Mouse (Mus musculus): Measurements from ENCODE around the gene Pnmal2. TPM values are rescaled to one million over a fixed set of nuclear protein-coding genes. Genes with fewer than 3 reads are reported as not detected.
"Not testable (repeated sequence)": the region's sequence is repeated elsewhere in the genome, so short reads cannot be mapped to it uniquely, and the experiment has no call there.

The Pnmal2 gene
- polyA plus RNA-seq, 1 experiment from 2014 or later = 92.1 TPM

DNA sequence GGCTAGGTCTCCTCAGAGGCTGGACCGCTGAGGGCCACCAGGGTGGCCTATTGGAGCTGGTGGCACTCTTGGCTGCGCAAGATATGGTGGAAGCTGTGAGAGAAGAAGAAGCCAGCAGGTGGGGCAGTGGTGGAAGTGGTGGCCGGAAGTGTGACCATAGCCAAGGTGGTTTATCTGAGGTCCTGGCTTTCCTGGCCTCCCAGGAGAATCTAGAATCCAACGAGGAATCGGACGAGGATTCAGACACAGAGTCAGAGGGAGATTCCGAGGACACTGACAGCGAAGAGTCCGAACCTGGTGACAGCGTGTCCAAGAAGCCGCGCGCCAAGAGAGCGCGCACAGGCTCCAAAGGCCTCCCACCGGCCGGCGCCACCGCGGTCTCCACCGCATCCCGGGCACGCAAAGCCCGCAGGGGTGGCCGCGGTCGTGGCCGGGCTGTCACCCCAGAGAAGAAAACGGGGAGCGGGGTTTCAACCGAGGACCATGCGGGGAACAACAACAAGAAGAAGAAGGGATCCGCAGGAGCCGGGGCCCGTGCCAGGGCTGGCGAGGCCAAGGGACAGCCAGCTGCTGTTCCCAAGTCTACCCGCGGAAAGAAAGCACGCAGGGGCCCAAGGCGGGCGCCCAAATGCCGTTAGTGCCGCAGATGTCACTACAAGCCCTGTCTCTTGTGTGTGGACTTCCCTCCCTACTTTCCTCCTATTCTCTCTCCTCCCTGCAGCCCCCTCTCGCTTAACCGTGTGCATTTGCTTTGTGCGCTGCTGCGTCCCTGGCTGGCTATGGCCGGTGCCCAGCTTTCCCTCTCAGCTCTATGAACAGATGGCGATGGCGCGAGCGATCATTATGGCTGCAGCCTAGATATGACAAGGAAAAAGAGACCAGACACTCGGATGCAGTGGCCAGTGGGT is 2.2 kb downstream of the Pnmal2 start:
- H3K9me3 ChIP-seq (ENCODE audit: control insufficient read depth, low read length) = no peaks in the 10 kb centered on the region
- peaks cover 46% of the 10 kb centered on the region for H3K4me1 ChIP-seq (ENCODE audit: control insufficient read depth, insufficient read depth, low read length)
- no peaks in the 10 kb centered on the region for H3K27me3 ChIP-seq (ENCODE audit: control insufficient read depth, insufficient read depth, low read length)
- H3K4me2 ChIP-seq (ENCODE audit: low read depth, low read length) = peak overlapping the region; percentile 98
- no peak for ATAC-seq (ENCODE audit: low read depth)
- no peaks in the 10 kb centered on the region for H3K36me3 ChIP-seq (ENCODE audit: control insufficient read depth, insufficient read depth, low read length)
- H3K4me3 ChIP-seq (ENCODE audit: low read depth, low read length) = peak overlapping the region; percentile 75
- peak overlapping the region; percentile 86 for H3K9ac ChIP-seq (replicated peaks; ENCODE audit: low read depth, low read length)
- WGBS = 1% methylated on average over 49 of the region's 53 CpGs
- H3K27ac ChIP-seq (ENCODE audit: low read depth, low read length) = peak overlapping the region; percentile 77

GRCm38 (mm10) chr7:16947349-16947895 is 2.9 kb downstream of the Pnmal2 start:
- peak overlapping the region; percentile 98 for H3K4me2 ChIP-seq (ENCODE audit: low read depth, low read length)
- H3K9me3 ChIP-seq (ENCODE audit: control insufficient read depth, low read length) = no peaks in the 10 kb centered on the region
- H3K9ac ChIP-seq (replicated peaks; ENCODE audit: low read depth, low read length) = peak overlapping the region; percentile 86
- H3K4me1 ChIP-seq (ENCODE audit: control insufficient read depth, insufficient read depth, low read length) = peaks cover 46% of the 10 kb centered on the region
- ATAC-seq (ENCODE audit: low read depth) = no peak
- no peaks in the 10 kb centered on the region for H3K27me3 ChIP-seq (ENCODE audit: control insufficient read depth, insufficient read depth, low read length)
- peak overlapping the region; percentile 77 for H3K27ac ChIP-seq (ENCODE audit: low read depth, low read length)
- H3K4me3 ChIP-seq (ENCODE audit: low read depth, low read length) = peak overlapping the region; percentile 75
- H3K36me3 ChIP-seq (ENCODE audit: control insufficient read depth, insufficient read depth, low read length) = no peaks in the 10 kb centered on the region
- 13% methylated on average over 21 of the region's 22 CpGs for WGBS

DNA sequence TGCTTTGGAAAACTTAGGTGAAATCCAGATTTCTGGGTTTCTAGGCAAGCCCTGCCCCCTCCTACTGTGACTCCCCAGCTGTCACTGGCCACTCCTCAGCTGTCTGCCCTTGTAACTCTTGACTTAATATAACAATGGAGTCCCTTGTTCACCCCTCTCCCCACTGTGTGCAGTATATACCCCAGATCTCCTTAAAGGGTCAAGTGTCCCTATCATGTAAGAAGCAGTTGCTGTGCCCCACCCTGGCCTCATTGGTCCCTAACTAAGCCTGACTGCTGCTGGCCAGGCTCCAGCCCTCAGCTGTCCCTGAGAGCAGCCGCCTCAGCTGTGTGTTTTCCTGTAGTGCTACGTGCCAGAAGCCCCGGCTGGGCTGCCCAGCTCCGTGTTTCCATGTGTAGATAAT is 3.5 kb downstream of the Pnmal2 start:
- Histone ChIP-seq H3K36me3 (ENCODE audit: control insufficient read depth, insufficient read depth, low read length) (no peaks in the 10 kb centered on the region), H3K9me3 (ENCODE audit: control insufficient read depth, low read length) (no peaks in the 10 kb centered on the region), H3K27ac (ENCODE audit: low read depth, low read length) (peak overlapping the region; percentile 77), H3K4me1 (ENCODE audit: control insufficient read depth, insufficient read depth, low read length) (peaks cover 45% of the 10 kb centered on the region), H3K27me3 (ENCODE audit: control insufficient read depth, insufficient read depth, low read length) (no peaks in the 10 kb centered on the region), H3K4me3 (ENCODE audit: low read depth, low read length) (peak overlapping the region; percentile 75), H3K4me2 (ENCODE audit: low read depth, low read length) (peak overlapping the region; percentile 98), H3K9ac (replicated peaks; ENCODE audit: low read depth, low read length) (peak overlapping the region; percentile 86)
- ATAC-seq (ENCODE audit: low read depth) = no peak
- 0% methylated on average over 4 of the region's 4 CpGs for WGBS

DNA sequence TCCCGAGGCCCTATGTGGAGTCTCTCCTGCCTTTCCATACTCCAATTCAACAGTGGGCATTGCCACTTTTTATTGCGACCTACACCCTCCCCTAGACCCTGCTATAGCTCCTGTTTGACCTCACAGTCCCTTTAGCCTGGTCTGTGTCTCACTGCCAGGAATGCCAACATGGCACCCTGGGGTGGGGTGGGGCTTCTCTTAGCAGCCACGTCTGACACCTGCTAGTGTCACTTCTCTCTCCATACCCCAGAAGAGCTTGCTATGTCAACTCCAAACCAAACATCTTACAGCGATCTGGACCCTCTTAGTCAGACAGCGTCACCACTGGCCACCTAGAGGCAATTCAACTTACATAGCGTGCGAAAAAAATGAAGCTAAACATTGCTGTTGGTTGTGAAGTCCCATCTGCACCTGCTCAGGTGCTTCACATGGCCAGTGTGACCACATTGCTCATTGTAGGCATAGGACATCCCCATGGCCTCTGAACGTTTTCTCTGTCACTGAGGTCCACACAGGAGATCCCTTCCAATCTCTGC is 4.5 kb downstream of the Pnmal2 start:
- H3K4me3 ChIP-seq (ENCODE audit: low read depth, low read length) = no peak overlapping the region
- H3K27ac ChIP-seq (ENCODE audit: low read depth, low read length) = no peak overlapping the region
- peak overlapping the region; percentile 98; the same call in 1 of the 2 replicates for H3K4me2 ChIP-seq (ENCODE audit: low read depth, low read length)
- no peak for ATAC-seq (ENCODE audit: low read depth)
- WGBS = 55% methylated on average over 8 of the region's 8 CpGs
- H3K27me3 ChIP-seq (ENCODE audit: control insufficient read depth, insufficient read depth, low read length) = no peaks in the 10 kb centered on the region
- no peaks in the 10 kb centered on the region for H3K9me3 ChIP-seq (ENCODE audit: control insufficient read depth, low read length)
- H3K4me1 ChIP-seq (ENCODE audit: control insufficient read depth, insufficient read depth, low read length) = peaks cover 36% of the 10 kb centered on the region
- H3K9ac ChIP-seq (replicated peaks; ENCODE audit: low read depth, low read length) = no peak overlapping the region
- H3K36me3 ChIP-seq (ENCODE audit: control insufficient read depth, insufficient read depth, low read length) = no peaks in the 10 kb centered on the region

GRCm38 (mm10) chr7:16949908-16950841 is 5.7 kb downstream of the Pnmal2 start:
- peak; percentile 57 for ATAC-seq (ENCODE audit: low read depth)
- Histone ChIP-seq H3K36me3 (ENCODE audit: control insufficient read depth, insufficient read depth, low read length) (no peaks in the 10 kb centered on the region), H3K9ac (replicated peaks; ENCODE audit: low read depth, low read length) (peak overlapping the region; percentile 34; the same call in 1 of the 2 replicates), H3K4me3 (ENCODE audit: low read depth, low read length) (peak overlapping the region; percentile 17), H3K27ac (ENCODE audit: low read depth, low read length) (peak overlapping the region; percentile 64), H3K4me1 (ENCODE audit: control insufficient read depth, insufficient read depth, low read length) (peaks cover 33% of the 10 kb centered on the region), H3K9me3 (ENCODE audit: control insufficient read depth, low read length) (no peaks in the 10 kb centered on the region), H3K4me2 (ENCODE audit: low read depth, low read length) (peak overlapping the region; percentile 55), H3K27me3 (ENCODE audit: control insufficient read depth, insufficient read depth, low read length) (no peaks in the 10 kb centered on the region)
- 11% methylated on average over 29 of the region's 29 CpGs for whole genome bisulfite sequencing

GRCm38 (mm10) chr7:16950861-16951635 is 6.6 kb downstream of the Pnmal2 start:
- Histone ChIP-seq H3K4me3 (ENCODE audit: low read depth, low read length) (no peak overlapping the region), H3K9ac (replicated peaks; ENCODE audit: low read depth, low read length) (no peak overlapping the region)
- 26% methylated on average over 18 of the region's 18 CpGs for WGBS

GRCm38 (mm10) chr7:16953776-16954175 is 9.3 kb downstream of the Pnmal2 start:
- not testable (repeated sequence) for H3K36me3 ChIP-seq (ENCODE audit: control insufficient read depth, insufficient read depth, low read length); H3K4me3 ChIP-seq (ENCODE audit: low read depth, low read length); ATAC-seq (ENCODE audit: low read depth); H3K9me3 ChIP-seq (ENCODE audit: control insufficient read depth, low read length); H3K9ac ChIP-seq (replicated peaks; ENCODE audit: low read depth, low read length); H3K27ac ChIP-seq (ENCODE audit: low read depth, low read length); H3K4me2 ChIP-seq (ENCODE audit: low read depth, low read length); H3K27me3 ChIP-seq (ENCODE audit: control insufficient read depth, insufficient read depth, low read length)
- H3K4me1 ChIP-seq (ENCODE audit: control insufficient read depth, insufficient read depth, low read length) = peaks cover 26% of the 10 kb centered on the region
- 67% methylated on average over 2 of the region's 2 CpGs for WGBS

More at GRCm38 (mm10) chr7:16950861-16951635, 6.6 kb downstream of the Pnmal2 start:
- no peaks in the 10 kb centered on the region for H3K9me3 ChIP-seq (ENCODE audit: control insufficient read depth, low read length)
- peaks cover 30% of the 10 kb centered on the region for H3K4me1 ChIP-seq (ENCODE audit: control insufficient read depth, insufficient read depth, low read length)
- ATAC-seq (ENCODE audit: low read depth) = peak; percentile 63
- H3K36me3 ChIP-seq (ENCODE audit: control insufficient read depth, insufficient read depth, low read length) = no peaks in the 10 kb centered on the region
- H3K27me3 ChIP-seq (ENCODE audit: control insufficient read depth, insufficient read depth, low read length) = no peaks in the 10 kb centered on the region
- peak overlapping the region; percentile 52; the same call in 1 of the 2 replicates for H3K27ac ChIP-seq (ENCODE audit: low read depth, low read length)
- H3K4me2 ChIP-seq (ENCODE audit: low read depth, low read length) = no peak overlapping the region

DNA sequence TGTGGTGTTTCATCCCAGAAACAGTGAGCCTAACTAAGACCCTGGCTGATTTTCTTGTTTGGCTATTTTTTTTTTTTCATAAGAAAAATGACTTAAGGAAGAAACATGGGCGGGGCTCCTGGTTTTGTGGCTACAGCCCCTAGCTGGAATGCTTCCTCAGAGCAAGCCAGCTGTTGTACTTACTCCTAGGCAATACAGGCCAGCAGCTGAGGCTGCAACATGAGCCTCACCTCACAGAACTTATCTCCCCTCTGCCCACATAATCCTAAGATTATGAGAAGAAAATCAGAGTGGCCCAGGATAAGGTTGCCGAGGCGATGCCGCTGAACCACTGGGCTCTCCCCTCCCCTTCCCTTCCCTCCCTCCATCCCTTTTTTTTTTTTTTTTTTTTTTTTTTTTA is 11.2 kb downstream of the Pnmal2 start:
- Histone ChIP-seq H3K4me2 (ENCODE audit: low read depth, low read length) (no peak overlapping the region), H3K4me3 (ENCODE audit: low read depth, low read length) (no peak overlapping the region), H3K9me3 (ENCODE audit: control insufficient read depth, low read length) (no peaks in the 10 kb centered on the region), H3K27ac (ENCODE audit: low read depth, low read length) (no peak overlapping the region), H3K27me3 (ENCODE audit: control insufficient read depth, insufficient read depth, low read length) (no peaks in the 10 kb centered on the region), H3K4me1 (ENCODE audit: control insufficient read depth, insufficient read depth, low read length) (peaks cover 25% of the 10 kb centered on the region), H3K36me3 (ENCODE audit: control insufficient read depth, insufficient read depth, low read length) (no peaks in the 10 kb centered on the region), H3K9ac (replicated peaks; ENCODE audit: low read depth, low read length) (no peak overlapping the region)
- no peak for ATAC-seq (ENCODE audit: low read depth)
- WGBS = 87% methylated on average over 4 of the region's 4 CpGs
